22 mouse cellular contexts compared by ENCODE assay signal in genomic region chr7:19634591-19634990, GRCm38 (mm10). TPM values are rescaled to one million over a fixed set of nuclear protein-coding genes. Genes with fewer than 3 reads are reported as not detected.
DNase-seq lines count a peak whose midpoint lies in the region; TF ChIP-seq lines count a peak whose summit lies in the region.
"Had no signal": no experiment of that assay in that cellular context is flagged by ENCODE, and none has a peak within 500 bp of the region (broad histone marks: within the 10 kb centered on the region; RNA-seq: fewer than 3 reads in every experiment).

No protein-coding gene starts in this region.

- DNase-seq in ovary, adult 18-20 months (ENCODE audit: low spot score), result peak; percentile 58
- DNase-seq in ovary, postnatal 10 days (ENCODE audit: low spot score), result no peak
- peak; percentile 90 for DNase-seq in adrenal gland, postnatal 14 days
- peak; percentile 69 for DNase-seq in gastrocnemius, postnatal 25 days
- DNase-seq in lung, postnatal 14 days, result no peak
- no peak for DNase-seq in left cerebral cortex, postnatal 4 days
- no peak for DNase-seq in layer of hippocampus, adult 2 months (ENCODE audit: low spot score in 2 of 2)
- DNase-seq: cerebellum, adult 2 months; kidney, adult 18-20 months; kidney, postnatal 36 days; thymus, postnatal 4 days had no signal

- no peak overlapping the region for H3K27ac ChIP-seq in layer of hippocampus, adult 2 months
- H3K27ac ChIP-seq: embryonic facial prominence, embryonic 10.5 days; forebrain, embryonic 15.5 days; hindbrain, embryonic 14.5 days; midbrain, embryonic 15.5 days; stomach, postnatal 0 days had no signal

- TF ChIP-seq CTCF in layer of hippocampus, adult 2 months (conservative IDR thresholded peaks at IDR 0.05), result no peak

- no peak overlapping the region for H3K4me3 ChIP-seq in layer of hippocampus, adult 2 months
- H3K4me3 ChIP-seq: embryonic facial prominence, embryonic 10.5 days; forebrain, embryonic 15.5 days; heart, embryonic 12.5 days; midbrain, embryonic 15.5 days had no signal

- intact Hi-C loops in left cerebral cortex, postnatal 4 days (cut with DNase I), result loop anchor here (10.0 kb wide), 1 partner anchor 50 kb away; no protein-coding TSS in a partner anchor

RNA-seq across cellular contexts. Expression of gene Relb, which starts 5.4 kb away (rescaled TPM):
- 19.3 and 26.2 TPM in 2 replicates for total RNA-seq in adrenal gland, postnatal 14 days (2021)
- total RNA-seq in gastrocnemius, postnatal 25 days (2021), result 1 to 10 TPM; 4.4 to 5.8 TPM
- total RNA-seq in left cerebral cortex, postnatal 4 days (2021), result 1 to 10 TPM; 5.5 to 7.5 TPM
- 10 to 100 TPM in 1 of 2 experiments, 1 to 10 TPM in 1; 9.8 to 11.3 TPM for total RNA-seq in layer of hippocampus, adult 2 months (2021)

RNA-seq across cellular contexts. Expression of gene Clptm1, which starts 30.2 kb away (rescaled TPM):
- 116 and 119 TPM in 2 replicates for total RNA-seq in adrenal gland, postnatal 14 days (2021)
- 10 to 100 TPM; 36.3 to 47.0 TPM for total RNA-seq in gastrocnemius, postnatal 25 days (2021)
- 100 to 1,000 TPM; 105 to 115 TPM for total RNA-seq in left cerebral cortex, postnatal 4 days (2021)
- 100 to 1,000 TPM; 136 to 151 TPM for total RNA-seq in layer of hippocampus, adult 2 months (2021)

RNA-seq across cellular contexts. Expression of gene Clasrp, which starts 30.3 kb away (rescaled TPM):
- 36.9 and 52.2 TPM in 2 replicates for total RNA-seq in adrenal gland, postnatal 14 days (2021)
- total RNA-seq in gastrocnemius, postnatal 25 days (2021), result 10 to 100 TPM; 11.2 to 12.4 TPM
- 100 to 1,000 TPM in 1 of 2 experiments, 10 to 100 TPM in 1; 98.0 to 106 TPM for total RNA-seq in left cerebral cortex, postnatal 4 days (2021)
- total RNA-seq in layer of hippocampus, adult 2 months (2021), result 100 to 1,000 TPM in 1 of 2 experiments, 10 to 100 TPM in 1; 95.4 to 112 TPM

RNA-seq across cellular contexts. Expression of gene Apoc2, which starts 43.1 kb away (rescaled TPM):
- 53.4 TPM in 1 of 2 replicates, not detected in the other for total RNA-seq in adrenal gland, postnatal 14 days (2021)
- total RNA-seq in gastrocnemius, postnatal 25 days (2021), result not detected
- not detected for total RNA-seq in left cerebral cortex, postnatal 4 days (2021)
- not detected for total RNA-seq in layer of hippocampus, adult 2 months (2021)
- total RNA-seq: heart, postnatal 25 days; layer of hippocampus, postnatal 10 days; left cerebral cortex, postnatal 25 days had no signal

RNA-seq across cellular contexts. Expression of gene Gm44805, which starts 46.6 kb away (rescaled TPM):
- total RNA-seq in adrenal gland, postnatal 14 days (2021), result 1.7 and 2.6 TPM in 2 replicates
- total RNA-seq in gastrocnemius, postnatal 25 days (2021), result not detected
- total RNA-seq in left cerebral cortex, postnatal 4 days (2021), result not detected
- total RNA-seq in layer of hippocampus, adult 2 months (2021), result not detected
- total RNA-seq: heart, postnatal 25 days; layer of hippocampus, postnatal 10 days; left cerebral cortex, postnatal 25 days; megakaryocyte progenitor cell, adult 5-6 weeks; neutrophil, adult 5-6 weeks had no signal

Comparison
In these comparisons a context has a peak if more than half of its experiments do, and no peak if none do; other contexts are left out.
1. DNase-seq: peak in ovary, adult 18-20 months (single experiment), adrenal gland, postnatal 14 days (single experiment) and gastrocnemius, postnatal 25 days (single experiment); none in ovary, postnatal 10 days (single experiment), lung, postnatal 14 days (single experiment), left cerebral cortex, postnatal 4 days (single experiment) and layer of hippocampus, adult 2 months (0 of 2).